Mouse (Mus musculus): ENCODE results near the gene Pdzk1. TPM values are rescaled to one million over a fixed set of nuclear protein-coding genes. Genes with fewer than 3 reads are reported as not detected.
A peak's percentile ranks its signal among the peaks of the same experiment; 100 is the strongest.

Gene Pdzk1
- polyA plus RNA-seq, 1 experiment from 2014 or later: not detected

DNA sequence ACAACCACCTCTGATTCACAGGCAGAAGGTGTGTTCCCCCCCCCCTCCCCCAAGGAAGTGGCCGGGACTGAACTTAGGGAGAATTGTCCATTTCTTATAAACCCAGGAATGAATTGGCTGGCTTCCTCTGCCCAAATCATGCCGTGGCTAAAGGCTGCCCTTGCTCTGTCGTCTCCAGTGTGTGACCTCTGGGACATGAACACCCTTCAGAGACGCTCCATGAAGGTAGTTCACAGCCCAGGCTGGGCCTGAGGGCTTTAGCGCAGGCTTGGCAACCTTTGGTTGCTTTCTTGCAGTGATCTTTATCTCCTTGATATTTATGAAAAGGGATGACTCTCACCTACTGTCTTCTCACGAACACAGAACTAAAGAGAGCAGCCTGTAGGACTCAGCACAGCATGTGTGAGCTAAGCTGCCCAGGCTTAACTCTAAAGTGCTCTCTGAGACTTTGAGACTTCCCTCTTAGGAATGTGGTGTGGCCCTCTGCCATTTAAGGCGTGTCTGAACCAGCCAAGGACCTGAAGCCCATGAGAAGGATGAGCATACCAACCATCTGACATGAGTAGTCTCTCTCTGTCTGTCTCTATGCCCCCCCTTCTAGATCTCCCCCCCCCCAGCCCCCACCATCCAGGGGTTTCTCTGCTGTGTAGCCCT, 15.4 kb upstream of the Pdzk1 start:
- H3K9me3 ChIP-seq (replicated peaks): no peaks in the 10 kb centered on the region
- H3K9ac ChIP-seq: no peak overlapping the region
- ATAC-seq (ENCODE audit: insufficient number of reproducible peaks, low FRiP score, low TSS enrichment, low read depth): peak; percentile 64; the same call in 1 of the 2 replicates
- 34% methylated on average over 7 of the region's 7 CpGs for WGBS
- H3K27me3 ChIP-seq: no peaks in the 10 kb centered on the region
- no peaks in the 10 kb centered on the region for H3K36me3 ChIP-seq
- peak overlapping the region; percentile 30; the same call in 1 of the 2 replicates for H3K4me2 ChIP-seq (replicated peaks)
- H3K4me1 ChIP-seq: peaks cover 14% of the 10 kb centered on the region; the same call in 1 of the 2 replicates
- no peak overlapping the region for H3K27ac ChIP-seq (replicated peaks)
- 0 out of 2 replicates have a peak overlapping the region, but pooled peaks have one; percentile 7 for H3K4me3 ChIP-seq (replicated peaks)

GRCm38 (mm10) chr3:96814342-96814741, 14.7 kb upstream of the Pdzk1 start:
- Histone ChIP-seq H3K9me3 (replicated peaks) (no peaks in the 10 kb centered on the region), H3K27ac (replicated peaks) (no peak overlapping the region), H3K4me3 (replicated peaks) (no peak overlapping the region), H3K36me3 (no peaks in the 10 kb centered on the region), H3K4me1 (peaks cover 14% of the 10 kb centered on the region; the same call in 1 of the 2 replicates), H3K9ac (no peak overlapping the region), H3K27me3 (no peaks in the 10 kb centered on the region), H3K4me2 (replicated peaks) (no peak overlapping the region)
- 41% methylated on average over 6 of the region's 6 CpGs for WGBS
- 0 out of 2 replicates have a peak, but pooled peaks have one; percentile 2 for ATAC-seq (ENCODE audit: insufficient number of reproducible peaks, low FRiP score, low TSS enrichment, low read depth)

DNA sequence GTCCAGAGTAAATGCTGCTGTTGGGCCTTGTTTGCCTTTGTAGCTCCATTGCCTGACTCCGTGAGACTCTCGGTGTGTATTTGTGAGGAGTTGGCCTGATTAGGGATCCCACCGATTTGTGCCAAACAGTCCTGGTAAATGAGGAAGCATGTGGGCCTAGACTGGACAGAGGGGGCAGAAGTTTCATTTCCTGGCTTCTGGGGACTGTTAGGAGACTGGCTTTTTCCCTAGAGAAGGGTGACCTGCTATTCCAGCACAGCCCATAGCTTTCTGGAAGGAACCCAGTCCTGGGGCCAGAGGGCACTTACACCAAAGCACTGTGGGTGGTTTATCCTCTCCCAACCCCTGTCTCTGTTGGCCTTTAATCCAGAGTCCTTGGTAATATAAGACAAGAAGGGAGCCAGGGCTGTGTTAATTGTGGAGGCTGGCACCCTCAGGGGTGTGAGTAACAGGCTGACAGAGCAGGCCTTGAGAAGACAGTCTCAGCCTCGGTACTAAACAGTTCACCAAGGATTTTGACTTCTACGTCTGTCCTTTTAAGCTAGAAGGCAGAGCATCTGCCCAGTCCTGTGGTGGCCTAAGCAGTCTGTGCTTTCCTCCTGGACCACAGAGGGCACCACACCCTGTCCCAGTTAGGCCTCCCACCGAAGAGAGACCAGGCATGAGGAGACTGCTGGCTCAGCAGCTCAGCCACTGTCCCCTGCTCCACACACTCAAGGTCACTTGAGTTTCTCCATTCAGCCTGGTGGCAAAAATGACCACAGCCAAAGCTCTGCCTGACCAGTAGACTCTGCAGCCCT, 8.8 kb upstream of the Pdzk1 start:
- WGBS: 72% methylated on average over 6 of the region's 6 CpGs
- ATAC-seq (ENCODE audit: insufficient number of reproducible peaks, low FRiP score, low TSS enrichment, low read depth): no peak
- Histone ChIP-seq H3K9me3 (replicated peaks) (no peaks in the 10 kb centered on the region), H3K27ac (replicated peaks) (no peak overlapping the region), H3K4me3 (replicated peaks) (no peak overlapping the region), H3K4me1 (no peaks in the 10 kb centered on the region), H3K9ac (no peak overlapping the region), H3K36me3 (no peaks in the 10 kb centered on the region), H3K27me3 (no peaks in the 10 kb centered on the region), H3K4me2 (replicated peaks) (no peak overlapping the region)

DNA sequence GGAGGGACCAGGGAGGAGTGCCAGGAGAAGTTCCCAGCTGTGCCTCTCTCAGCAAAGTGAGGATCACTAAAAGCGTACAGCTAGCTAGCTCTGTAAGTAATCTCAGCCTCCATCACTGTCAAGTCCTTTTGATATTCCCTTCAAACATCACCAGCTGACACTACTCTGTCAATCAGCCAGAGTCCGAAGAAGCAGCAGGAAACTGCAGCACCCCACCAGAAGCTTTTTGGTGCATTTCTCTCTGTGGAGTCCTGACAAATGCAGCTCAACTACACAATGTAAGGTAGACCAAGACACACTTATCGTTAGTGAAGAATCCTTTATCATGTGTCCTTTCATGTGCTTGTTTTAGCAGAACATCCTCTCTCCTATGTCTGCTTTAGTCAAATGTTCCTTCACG, 7.5 kb upstream of the Pdzk1 start:
- Histone ChIP-seq H3K27me3 (no peaks in the 10 kb centered on the region), H3K36me3 (no peaks in the 10 kb centered on the region), H3K27ac (replicated peaks) (no peak overlapping the region), H3K4me1 (no peaks in the 10 kb centered on the region), H3K9ac (no peak overlapping the region), H3K4me3 (replicated peaks) (no peak overlapping the region), H3K9me3 (replicated peaks) (no peaks in the 10 kb centered on the region), H3K4me2 (replicated peaks) (no peak overlapping the region)
- WGBS: 82% methylated on average over 4 of the region's 4 CpGs
- no peak for ATAC-seq (ENCODE audit: insufficient number of reproducible peaks, low FRiP score, low TSS enrichment, low read depth)

DNA sequence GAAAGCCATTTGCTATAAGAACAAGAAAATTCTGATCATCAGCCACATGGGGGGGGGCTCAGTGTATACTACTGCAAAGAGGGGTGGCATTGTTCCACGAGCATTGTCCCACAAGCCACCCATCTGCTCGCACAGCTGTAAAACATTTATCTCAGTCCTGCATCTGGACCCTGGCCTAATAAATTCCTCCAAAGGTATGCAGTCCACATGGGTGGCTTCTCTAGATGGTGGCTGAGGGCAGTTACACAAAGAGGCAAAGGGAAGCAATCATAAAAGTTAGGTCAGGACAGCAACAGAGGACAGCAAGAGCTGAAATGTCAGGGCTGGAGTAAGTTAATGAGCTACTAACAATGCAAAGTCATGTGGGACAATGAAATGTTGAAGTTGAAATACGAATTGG, 5.4 kb upstream of the Pdzk1 start:
- no peaks in the 10 kb centered on the region for H3K4me1 ChIP-seq
- H3K9ac ChIP-seq: no peak overlapping the region
- no peaks in the 10 kb centered on the region for H3K36me3 ChIP-seq
- H3K4me2 ChIP-seq (replicated peaks): no peak overlapping the region
- H3K27me3 ChIP-seq: no peaks in the 10 kb centered on the region
- no peaks in the 10 kb centered on the region for H3K9me3 ChIP-seq (replicated peaks)
- 57% methylated on average over 3 of the region's 3 CpGs for WGBS
- no peak overlapping the region for H3K27ac ChIP-seq (replicated peaks)
- ATAC-seq (ENCODE audit: insufficient number of reproducible peaks, low FRiP score, low TSS enrichment, low read depth): no peak
- no peak overlapping the region for H3K4me3 ChIP-seq (replicated peaks)

DNA sequence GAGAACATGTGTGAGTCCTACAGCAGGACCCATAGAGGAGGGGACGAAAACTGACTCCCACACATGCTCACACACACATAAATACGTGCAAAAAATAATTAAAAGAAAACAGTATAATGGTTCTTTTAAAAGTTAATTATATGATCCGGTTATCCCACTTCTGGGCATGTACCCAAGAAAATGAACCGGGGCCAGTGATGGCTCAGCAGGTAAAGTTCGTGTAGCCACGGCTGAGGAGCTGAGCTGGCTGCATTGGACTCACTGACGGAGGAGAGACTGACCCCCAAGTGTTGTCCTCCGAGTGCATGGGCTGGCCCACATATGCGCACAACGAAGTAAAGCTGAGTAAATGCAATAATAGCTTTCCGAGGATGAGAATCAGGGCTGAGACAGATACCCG, 4.5 kb upstream of the Pdzk1 start:
- H3K9me3 ChIP-seq (replicated peaks): no peaks in the 10 kb centered on the region
- H3K27me3 ChIP-seq: no peaks in the 10 kb centered on the region
- no peak overlapping the region for H3K4me3 ChIP-seq (replicated peaks)
- no peak overlapping the region for H3K9ac ChIP-seq
- ATAC-seq (ENCODE audit: insufficient number of reproducible peaks, low FRiP score, low TSS enrichment, low read depth): no peak
- no peaks in the 10 kb centered on the region for H3K4me1 ChIP-seq
- no peak overlapping the region for H3K27ac ChIP-seq (replicated peaks)
- WGBS: 77% methylated on average over 12 of the region's 12 CpGs
- H3K36me3 ChIP-seq: no peaks in the 10 kb centered on the region
- H3K4me2 ChIP-seq (replicated peaks): no peak overlapping the region

DNA sequence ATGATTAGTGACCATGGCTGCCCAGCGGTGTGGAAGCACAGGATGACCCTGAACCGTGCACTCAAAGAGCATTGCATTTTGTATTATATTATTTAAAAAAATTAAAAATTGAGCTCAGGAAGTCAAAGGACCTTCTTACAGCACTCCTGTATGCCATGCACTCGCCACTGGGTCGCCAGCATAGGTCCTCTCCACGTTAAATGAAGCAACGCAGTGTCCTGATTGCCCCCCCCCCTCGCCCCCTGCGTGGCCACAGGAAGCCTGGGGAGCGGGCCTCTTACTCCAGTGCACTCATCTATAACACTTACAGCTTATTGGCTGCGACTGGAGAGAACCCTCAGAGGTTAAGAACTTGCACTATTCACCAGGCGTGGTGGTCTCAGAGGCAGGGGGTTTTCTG, 3.8 kb upstream of the Pdzk1 start:
- Histone ChIP-seq H3K9me3 (replicated peaks) (no peaks in the 10 kb centered on the region), H3K4me3 (replicated peaks) (no peak overlapping the region), H3K4me1 (no peaks in the 10 kb centered on the region), H3K27ac (replicated peaks) (no peak overlapping the region), H3K4me2 (replicated peaks) (no peak overlapping the region), H3K27me3 (no peaks in the 10 kb centered on the region), H3K36me3 (no peaks in the 10 kb centered on the region), H3K9ac (no peak overlapping the region)
- ATAC-seq (ENCODE audit: insufficient number of reproducible peaks, low FRiP score, low TSS enrichment, low read depth): no peak
- 43% methylated on average over 11 of the region's 11 CpGs for WGBS

GRCm38 (mm10) chr3:96828308-96828864, 698 bp upstream of the Pdzk1 start:
- Histone ChIP-seq H3K4me2 (replicated peaks) (no peak overlapping the region), H3K27me3 (no peaks in the 10 kb centered on the region), H3K4me3 (replicated peaks) (no peak overlapping the region), H3K36me3 (no peaks in the 10 kb centered on the region), H3K4me1 (no peaks in the 10 kb centered on the region), H3K9ac (no peak overlapping the region), H3K9me3 (replicated peaks) (no peaks in the 10 kb centered on the region), H3K27ac (replicated peaks) (no peak overlapping the region)
- whole genome bisulfite sequencing: 51% methylated on average over 15 of the region's 15 CpGs
- no peak for ATAC-seq (ENCODE audit: insufficient number of reproducible peaks, low FRiP score, low TSS enrichment, low read depth)

GRCm38 (mm10) chr3:96829856-96830255, 772 bp downstream of the Pdzk1 start:
- H3K9ac ChIP-seq: no peak overlapping the region
- H3K9me3 ChIP-seq (replicated peaks): no peaks in the 10 kb centered on the region

DNA sequence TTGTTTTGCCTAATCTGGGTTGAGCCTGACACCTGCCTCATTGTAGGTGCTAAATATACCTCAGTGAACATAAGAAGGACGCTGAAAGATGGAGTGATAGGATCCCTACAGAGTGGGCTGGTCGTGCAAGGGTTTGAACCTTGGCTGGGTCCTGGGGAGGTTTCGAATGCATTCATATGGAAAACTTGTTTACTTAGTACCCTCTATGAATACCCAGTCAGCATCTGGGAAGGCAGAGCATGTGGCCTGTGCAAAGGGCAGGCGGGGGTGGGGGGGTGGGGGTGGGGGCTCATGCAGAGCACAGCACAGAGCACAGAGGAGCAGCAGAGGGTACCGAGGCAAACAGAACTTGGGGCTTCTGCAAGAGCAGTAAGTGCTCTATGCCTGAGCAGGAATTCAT, 3.8 kb downstream of the Pdzk1 start:
- Histone ChIP-seq H3K4me1 (no peaks in the 10 kb centered on the region), H3K36me3 (no peaks in the 10 kb centered on the region), H3K4me3 (replicated peaks) (no peak overlapping the region), H3K27ac (replicated peaks) (no peak overlapping the region), H3K4me2 (replicated peaks) (no peak overlapping the region), H3K27me3 (no peaks in the 10 kb centered on the region), H3K9me3 (replicated peaks) (no peaks in the 10 kb centered on the region), H3K9ac (no peak overlapping the region)
- ATAC-seq (ENCODE audit: insufficient number of reproducible peaks, low FRiP score, low TSS enrichment, low read depth): no peak
- WGBS: 48% methylated on average over 5 of the region's 5 CpGs

More at GRCm38 (mm10) chr3:96829856-96830255, 772 bp downstream of the Pdzk1 start:
- Histone ChIP-seq H3K4me2 (replicated peaks) (no peak overlapping the region), H3K4me3 (replicated peaks) (no peak overlapping the region), H3K27me3 (no peaks in the 10 kb centered on the region), H3K27ac (replicated peaks) (no peak overlapping the region), H3K4me1 (no peaks in the 10 kb centered on the region), H3K36me3 (no peaks in the 10 kb centered on the region)
- ATAC-seq (ENCODE audit: insufficient number of reproducible peaks, low FRiP score, low TSS enrichment, low read depth): no peak
- 83% methylated on average over 10 of the region's 10 CpGs for WGBS

- no peak overlapping the region for H3K4me3 ChIP-seq (replicated peaks)
- WGBS: 79% methylated on average over 7 of the region's 7 CpGs
- no peaks in the 10 kb centered on the region for H3K4me1 ChIP-seq
- no peaks in the 10 kb centered on the region for H3K27me3 ChIP-seq
- no peaks in the 10 kb centered on the region for H3K36me3 ChIP-seq
- no peak overlapping the region for H3K27ac ChIP-seq (replicated peaks)
- no peak overlapping the region for H3K9ac ChIP-seq
- no peak overlapping the region for H3K4me2 ChIP-seq (replicated peaks)
- no peaks in the 10 kb centered on the region for H3K9me3 ChIP-seq (replicated peaks)
- ATAC-seq (ENCODE audit: insufficient number of reproducible peaks, low FRiP score, low TSS enrichment, low read depth): no peak
Measured at GRCm38 (mm10) chr3:96834587-96835348, 5.7 kb downstream of the Pdzk1 start.

Data from embryonic facial prominence, embryonic 15.5 days (tissue).